Mouse (Mus musculus) embryonic facial prominence, embryonic 10.5 days (tissue): ENCODE data around the gene Gm20708. TPM values are rescaled to one million over a fixed set of nuclear protein-coding genes. Genes with fewer than 3 reads are reported as not detected.
"Not testable (repeated sequence)": the region's sequence is repeated elsewhere in the genome, so short reads cannot be mapped to it uniquely, and the experiment has no call there.

ENCODE experiments used
- DNase-seq: peaks from one replicate; pipeline ENCODE4 v3.0.0-alpha.2; 2017; ENCODE audit warnings: low spot score
- H3K27ac ChIP-seq: fragments of 300-500 bp; sonication (generic); replicated peaks from 2 replicates; pipeline ENCODE4 v1.5.1; 2016; ENCODE audit warnings: mild to moderate bottlenecking
- H3K27me3 ChIP-seq: fragments of 300-500 bp; sonication (generic); replicated peaks from 2 replicates; pipeline ENCODE4 v1.6.1; 2016; ENCODE audit warnings: low read depth, mild to moderate bottlenecking; ENCODE audit not compliant: poor library complexity, severe bottlenecking
- H3K36me3 ChIP-seq: fragments of 300-500 bp; sonication (generic); replicated peaks from 2 replicates; pipeline ENCODE4 v1.6.1; 2016; ENCODE audit warnings: mild to moderate bottlenecking, moderate library complexity
- H3K4me1 ChIP-seq: fragments of 300-500 bp; sonication (generic); 2 replicates; pipeline ENCODE4 v1.6.1; 2016
- H3K4me3 ChIP-seq: fragments of 300-500 bp; sonication (generic); 2 replicates; pipeline ENCODE4 v1.5.1; 2016; ENCODE audit warnings: mild to moderate bottlenecking, moderate library complexity
- H3K9me3 ChIP-seq: fragments of 300-500 bp; sonication (generic); 2 replicates; pipeline ENCODE4 v1.6.1; 2016; ENCODE audit warnings: mild to moderate bottlenecking
- WGBS: fragments of 180-500 bp; shearing (Covaris S2); methylation state at CpG from one replicate; pipeline ENCODE4 v1.1.7; 2016; 5-methylcytosine and 5-hydroxymethylcytosine counted together
- polyA plus RNA-seq: library from polyadenylated mRNA; unstranded; fragments of >200 nt; fragmentation: Nextera tagmentation; extraction: Ambion mirVana; gene quantifications from 2 replicates; pipeline ENCODE4 v1.2.1, GENCODE M21; 2016

The Gm20708 gene
- polyA plus RNA-seq, 1 experiment from 2014 or later = 0.41 TPM

DNA sequence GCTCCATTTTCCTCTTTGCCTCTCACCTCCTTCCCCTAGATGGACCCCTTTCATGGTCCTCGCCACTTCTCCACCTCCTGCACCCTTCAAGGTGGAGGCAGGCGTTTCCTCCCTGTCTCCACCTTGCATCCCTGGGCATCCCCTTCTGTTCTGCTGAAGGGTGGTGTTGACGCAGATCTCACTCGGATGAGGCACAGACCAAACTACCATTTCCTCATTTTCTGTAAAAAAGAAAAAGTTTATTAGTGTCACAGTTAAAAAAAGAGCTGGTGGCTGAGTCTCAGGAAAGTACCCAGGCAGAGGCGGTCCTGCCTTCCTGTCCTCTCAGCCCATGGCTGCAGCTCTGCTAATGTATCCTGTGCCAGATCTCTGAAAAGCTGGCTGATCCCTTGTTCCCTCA lies 10.3 kb upstream of the Gm20708 start:
- H3K4me3 ChIP-seq = peak overlapping the region; percentile 32; the same call in 1 of the 2 replicates
- whole genome bisulfite sequencing = 69% methylated on average over 5 of the region's 5 CpGs

DNA sequence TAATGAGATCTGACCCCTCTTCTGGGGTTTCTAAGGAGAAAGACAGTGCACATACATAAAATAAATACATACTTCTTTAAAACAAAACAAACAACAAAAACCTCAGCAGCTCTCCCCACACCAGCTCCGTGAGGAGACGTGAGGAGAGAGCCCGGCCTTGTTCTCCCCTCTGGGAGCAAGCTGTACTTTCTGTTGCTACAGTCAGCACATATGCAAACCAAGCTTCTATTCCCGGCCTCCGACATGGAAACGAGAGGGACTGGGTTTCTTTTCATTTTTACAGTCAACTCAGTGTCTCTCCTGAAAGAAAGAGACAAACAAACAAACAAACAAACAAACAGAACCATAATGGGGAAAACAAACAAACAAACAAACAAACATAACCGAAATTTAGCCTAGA lies 9.4 kb upstream of the Gm20708 start:
- DNase-seq = no peak
- Histone ChIP-seq H3K4me3 (no peak overlapping the region), H3K9me3 (no peaks in the 10 kb centered on the region), H3K36me3 (no peaks in the 10 kb centered on the region), H3K27me3 (peaks cover 8% of the 10 kb centered on the region; the same call in 1 of the 2 replicates), H3K4me1 (peaks cover 34% of the 10 kb centered on the region), H3K27ac (no peak overlapping the region)
- 87% methylated on average over 7 of the region's 7 CpGs for WGBS

More for the DNA sequence above, 10.3 kb upstream of the Gm20708 start:
- Histone ChIP-seq H3K27me3 (peaks cover 8% of the 10 kb centered on the region; the same call in 1 of the 2 replicates), H3K27ac (peak overlapping the region; percentile 25; the same call in 1 of the 2 replicates), H3K4me1 (peaks cover 39% of the 10 kb centered on the region), H3K9me3 (no peaks in the 10 kb centered on the region), H3K36me3 (no peaks in the 10 kb centered on the region)
- no peak for DNase-seq

DNA sequence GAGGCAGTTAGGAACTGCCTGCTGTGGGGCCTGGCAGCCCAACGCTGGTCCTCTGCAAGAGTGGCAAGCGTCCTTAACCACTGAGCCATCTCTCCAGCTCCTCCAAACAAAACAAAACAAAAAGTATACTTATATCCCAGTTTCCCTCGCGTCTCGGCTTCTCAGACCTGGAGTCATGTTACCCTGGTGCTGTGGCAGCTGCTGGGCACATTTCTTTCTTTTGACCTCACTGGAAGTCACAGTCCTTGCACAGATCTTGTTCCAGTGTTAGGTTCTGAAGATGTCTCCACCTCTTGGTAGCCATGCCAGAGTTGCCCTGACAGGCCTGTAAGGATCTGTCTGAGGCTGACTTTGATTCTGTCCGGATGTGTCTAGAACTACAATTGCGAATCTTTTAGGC lies 7.8 kb upstream of the Gm20708 start:
- Histone ChIP-seq H3K9me3 (no peaks in the 10 kb centered on the region), H3K4me1 (peaks cover 31% of the 10 kb centered on the region), H3K27me3 (peaks cover 8% of the 10 kb centered on the region; the same call in 1 of the 2 replicates), H3K36me3 (no peaks in the 10 kb centered on the region), H3K4me3 (no peak overlapping the region), H3K27ac (no peak overlapping the region)
- no peak for DNase-seq
- 60% methylated on average over 7 of the region's 7 CpGs for WGBS

DNA sequence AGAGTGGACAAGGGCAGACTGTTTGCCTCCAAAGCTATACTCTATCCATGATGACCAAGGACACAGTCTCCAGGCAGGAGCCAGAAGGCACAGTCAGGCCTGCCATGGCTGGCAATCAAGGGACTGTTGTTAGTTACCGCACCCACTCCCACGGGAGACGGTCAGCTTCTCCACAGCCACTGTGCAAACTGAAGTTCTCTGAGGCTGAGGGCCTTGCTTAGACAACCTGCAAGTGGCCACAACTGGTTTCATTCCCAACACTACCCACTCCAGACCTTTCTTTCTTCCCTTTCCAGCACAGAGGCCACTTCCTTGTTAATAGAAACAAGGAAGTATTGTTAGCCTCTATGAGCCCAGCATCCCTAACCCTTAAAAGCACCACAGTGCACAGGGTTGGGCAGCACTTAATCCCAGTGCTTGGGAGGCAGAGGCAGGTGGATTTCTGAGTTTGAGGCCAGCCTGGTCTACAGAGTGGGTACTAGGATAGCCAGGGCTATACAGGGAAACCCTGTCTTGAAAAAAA lies 6.2 kb upstream of the Gm20708 start:
- H3K4me3 ChIP-seq = no peak overlapping the region
- H3K4me1 ChIP-seq = peaks cover 17% of the 10 kb centered on the region
- no peak for DNase-seq
- H3K9me3 ChIP-seq = no peaks in the 10 kb centered on the region
- WGBS = 88% methylated on average over 3 of the region's 3 CpGs
- no peak overlapping the region for H3K27ac ChIP-seq
- H3K36me3 ChIP-seq = no peaks in the 10 kb centered on the region
- peaks cover 3% of the 10 kb centered on the region; the same call in 1 of the 2 replicates for H3K27me3 ChIP-seq

DNA sequence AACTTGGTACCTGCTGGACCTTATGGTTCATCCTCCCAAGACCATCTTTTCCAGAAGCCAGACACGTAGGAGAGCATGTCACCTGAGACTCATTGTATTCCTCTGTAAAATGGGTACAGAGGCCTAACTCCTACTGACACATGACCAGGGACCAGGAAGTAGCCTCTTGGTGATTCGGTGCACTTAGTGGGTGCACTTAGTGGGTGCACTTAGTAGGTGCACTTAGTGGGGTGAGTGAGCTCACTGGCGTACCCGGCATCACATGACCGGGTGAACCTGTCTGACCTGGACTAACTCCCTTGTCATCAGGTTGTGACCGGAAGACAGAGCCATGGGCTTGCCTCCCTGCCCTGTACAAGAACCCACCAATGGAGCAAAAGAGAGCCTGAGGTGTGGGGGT lies 2.7 kb upstream of the Gm20708 start:
- no peaks in the 10 kb centered on the region; the same call in 1 of the 2 replicates for H3K27me3 ChIP-seq
- peaks cover 3% of the 10 kb centered on the region for H3K36me3 ChIP-seq
- H3K27ac ChIP-seq = no peak overlapping the region
- H3K4me3 ChIP-seq = no peak overlapping the region
- DNase-seq = no peak
- no peaks in the 10 kb centered on the region for H3K9me3 ChIP-seq
- 93% methylated on average over 6 of the region's 6 CpGs for WGBS
- peaks cover 29% of the 10 kb centered on the region for H3K4me1 ChIP-seq

DNA sequence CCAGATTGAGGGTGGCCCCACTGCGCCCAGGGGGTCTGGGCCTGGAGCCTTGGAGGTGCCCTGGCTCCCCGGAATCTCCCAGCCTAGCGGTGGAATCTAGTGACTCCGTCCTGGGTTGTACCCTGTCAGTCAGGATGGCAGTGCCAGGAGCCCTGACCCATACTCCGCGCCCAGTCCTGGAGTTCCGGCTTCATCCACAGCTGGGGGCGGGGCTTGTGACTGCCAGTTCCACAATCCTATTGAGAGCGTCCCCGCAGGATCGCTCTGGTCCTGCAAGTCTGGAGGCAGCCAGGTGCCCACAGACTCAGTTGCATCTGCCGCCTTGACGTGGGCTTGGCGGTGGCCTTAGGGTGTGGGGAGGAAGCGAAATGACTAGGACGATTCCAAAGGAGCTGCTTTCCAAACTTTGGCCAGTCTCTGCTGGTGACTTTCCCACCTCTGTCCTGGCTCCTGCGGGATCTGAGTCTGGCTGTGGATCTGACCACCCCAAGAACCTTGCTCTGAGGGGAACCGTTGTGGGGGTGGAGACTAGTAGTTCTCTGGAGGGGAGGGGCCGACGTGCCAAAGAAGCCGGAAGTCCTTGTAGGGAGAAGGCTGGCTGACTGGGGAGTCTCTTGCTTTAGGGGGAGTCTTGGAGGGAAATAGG lies 1.1 kb downstream of the Gm20708 start:
- no peaks in the 10 kb centered on the region for H3K9me3 ChIP-seq
- H3K36me3 ChIP-seq = peaks cover 41% of the 10 kb centered on the region
- WGBS = under 1% methylated on average over 21 of the region's 21 CpGs
- peak overlapping the region; percentile 86 for H3K4me3 ChIP-seq
- H3K27ac ChIP-seq = peak overlapping the region; percentile 78
- peak; percentile 84 for DNase-seq
- H3K4me1 ChIP-seq = peaks cover 28% of the 10 kb centered on the region
- no peaks in the 10 kb centered on the region; the same call in 1 of the 2 replicates for H3K27me3 ChIP-seq

DNA sequence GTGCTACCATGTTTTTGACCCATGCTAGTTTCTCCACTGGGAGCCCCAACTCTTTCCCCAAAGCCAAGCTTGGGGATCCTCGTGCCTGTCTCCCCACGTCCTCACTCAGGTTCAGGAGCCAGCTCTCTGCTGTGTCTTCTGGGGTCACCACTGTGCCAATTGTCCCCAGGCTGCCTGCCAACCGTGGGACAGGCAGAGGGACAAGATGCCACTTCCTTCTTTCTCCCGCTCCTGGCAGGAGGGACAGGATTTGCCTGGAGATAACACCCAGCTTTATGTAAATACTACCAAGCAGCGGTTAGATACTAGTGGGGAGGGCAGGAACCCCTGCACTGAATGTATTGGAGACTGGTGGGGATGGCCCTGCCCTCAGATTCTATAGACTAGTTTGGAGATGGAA lies 4.4 kb downstream of the Gm20708 start:
- no peak for DNase-seq
- H3K4me3 ChIP-seq = no peak overlapping the region
- 83% methylated on average over 5 of the region's 5 CpGs for WGBS
- H3K4me1 ChIP-seq = peaks cover 27% of the 10 kb centered on the region
- H3K27ac ChIP-seq = no peak overlapping the region
- H3K9me3 ChIP-seq = no peaks in the 10 kb centered on the region
- H3K36me3 ChIP-seq = peaks cover 74% of the 10 kb centered on the region
- H3K27me3 ChIP-seq = no peaks in the 10 kb centered on the region; the same call in 1 of the 2 replicates

DNA sequence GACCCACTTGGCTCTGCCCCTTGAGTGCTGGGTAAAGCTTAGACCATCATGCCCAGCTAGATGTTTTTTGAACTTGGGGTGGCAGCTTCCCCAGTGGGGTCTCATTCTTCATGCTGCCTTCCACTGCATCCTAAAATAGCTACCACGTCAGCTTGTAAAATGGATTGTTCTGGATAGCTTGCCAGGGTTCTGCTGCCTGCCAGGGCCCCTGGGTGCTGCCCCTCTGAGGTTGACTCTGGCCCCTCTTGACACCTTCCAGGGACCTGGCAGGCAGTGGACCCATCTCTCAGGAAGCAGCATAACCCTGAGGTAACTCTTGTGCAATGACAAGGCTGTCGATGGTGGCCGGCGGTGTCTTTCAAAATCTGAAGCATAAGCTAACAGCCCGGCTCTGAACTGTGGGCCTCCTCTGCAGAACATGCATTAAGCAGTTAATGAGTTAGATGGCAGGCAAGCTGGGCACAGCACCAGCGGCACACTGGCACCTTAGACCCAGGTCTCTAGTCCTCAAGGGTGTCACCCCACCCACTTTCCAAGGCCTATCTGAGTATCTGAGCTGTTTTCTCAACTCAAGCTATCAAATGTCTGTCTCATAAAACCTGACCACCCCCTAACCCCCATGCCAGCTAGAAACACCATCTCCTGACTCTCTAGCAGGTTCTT lies 5.4 kb downstream of the Gm20708 start:
- DNase-seq = no peak
- no peak overlapping the region for H3K27ac ChIP-seq
- H3K27me3 ChIP-seq = no peaks in the 10 kb centered on the region; the same call in 1 of the 2 replicates
- no peaks in the 10 kb centered on the region for H3K9me3 ChIP-seq
- peaks cover 84% of the 10 kb centered on the region for H3K36me3 ChIP-seq
- H3K4me3 ChIP-seq = no peak overlapping the region
- H3K4me1 ChIP-seq = peaks cover 23% of the 10 kb centered on the region
- WGBS = 94% methylated on average over 6 of the region's 6 CpGs

GRCm38 (mm10) chr11:117815850-117816249 lies 6.4 kb downstream of the Gm20708 start:
- H3K9me3 ChIP-seq, H3K4me3 ChIP-seq, H3K27ac ChIP-seq, H3K27me3 ChIP-seq, DNase-seq: not testable (repeated sequence)
- Histone ChIP-seq H3K4me1 (peaks cover 12% of the 10 kb centered on the region), H3K36me3 (peaks cover 94% of the 10 kb centered on the region)
- WGBS = 87% methylated on average over 9 of the region's 9 CpGs

DNA sequence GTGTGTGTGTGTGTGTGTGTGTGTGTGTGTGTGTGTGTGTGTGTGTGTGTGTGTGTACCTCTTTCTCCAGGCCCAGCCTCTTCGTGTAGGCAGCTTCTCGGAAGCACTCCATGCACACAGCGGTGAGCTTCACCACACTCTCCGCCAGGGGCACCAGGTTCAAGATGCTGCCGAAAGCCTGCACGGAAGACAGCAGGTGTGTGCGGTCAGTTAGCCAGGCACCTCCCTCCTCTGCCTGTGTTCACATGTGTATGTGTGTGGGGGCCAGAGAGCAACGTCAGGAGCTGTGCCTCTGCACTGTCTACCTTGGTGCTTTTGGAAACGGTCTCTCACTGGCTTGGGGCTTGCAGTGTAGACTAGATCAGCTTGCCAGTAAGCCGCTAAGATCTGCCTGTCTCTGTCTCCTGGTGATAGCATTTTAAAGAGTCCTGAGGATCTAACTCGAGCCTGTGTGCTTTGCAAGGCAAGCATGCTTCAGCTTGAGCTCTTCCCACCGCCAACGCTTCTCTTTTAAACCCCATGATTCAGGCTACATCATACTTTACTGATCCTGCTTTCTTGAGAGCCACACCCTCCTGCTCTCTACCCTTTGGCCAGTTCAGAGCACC lies 7.0 kb downstream of the Gm20708 start:
- DNase-seq = no peak
- H3K9me3 ChIP-seq = no peaks in the 10 kb centered on the region
- H3K36me3 ChIP-seq = peaks cover 100% of the 10 kb centered on the region
- 88% methylated on average over 13 of the region's 13 CpGs for WGBS
- peaks cover 6% of the 10 kb centered on the region for H3K4me1 ChIP-seq
- no peak overlapping the region for H3K4me3 ChIP-seq
- no peaks in the 10 kb centered on the region for H3K27me3 ChIP-seq
- no peak overlapping the region for H3K27ac ChIP-seq

- Histone ChIP-seq H3K36me3 (peaks cover 100% of the 10 kb centered on the region), H3K27me3 (no peaks in the 10 kb centered on the region), H3K9me3 (no peaks in the 10 kb centered on the region), H3K4me3 (no peak overlapping the region), H3K4me1 (peaks cover 22% of the 10 kb centered on the region), H3K27ac (no peak overlapping the region)
- no peak for DNase-seq
- WGBS = 85% methylated on average over 8 of the region's 8 CpGs
Measured at GRCm38 (mm10) chr11:117819095-117819494, 9.6 kb downstream of the Gm20708 start.

DNA sequence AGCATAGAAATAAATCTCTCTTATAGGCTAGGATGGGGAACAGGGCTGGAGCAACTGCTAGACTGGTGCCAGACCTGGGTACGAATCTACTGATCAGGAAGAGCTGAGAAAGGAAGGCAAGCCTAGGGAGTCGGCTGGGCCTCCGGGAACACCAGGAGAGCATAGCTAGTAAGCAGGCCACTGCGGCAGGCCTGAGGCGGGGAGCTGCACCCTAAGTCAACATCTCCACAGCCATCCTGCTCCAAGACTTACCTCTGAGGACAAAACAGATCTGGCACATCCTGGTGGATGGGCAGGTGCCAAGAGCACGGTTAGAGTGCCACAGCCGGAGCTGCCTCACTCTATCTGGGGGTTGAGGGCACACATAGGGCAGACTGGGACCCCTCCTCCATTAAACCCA lies 10.7 kb downstream of the Gm20708 start:
- peaks cover 91% of the 10 kb centered on the region for H3K36me3 ChIP-seq

More for the DNA sequence above, 10.7 kb downstream of the Gm20708 start:
- H3K27ac ChIP-seq = no peak overlapping the region
- peaks cover 32% of the 10 kb centered on the region for H3K4me1 ChIP-seq
- WGBS = 94% methylated on average over 7 of the region's 7 CpGs
- no peaks in the 10 kb centered on the region for H3K9me3 ChIP-seq
- H3K27me3 ChIP-seq = no peaks in the 10 kb centered on the region
- H3K4me3 ChIP-seq = no peak overlapping the region
- no peak for DNase-seq
